Mouse (Mus musculus) cortical plate, adult 2 months (tissue): Measurements from ENCODE around the gene Dtx4. TPM values are rescaled to one million over a fixed set of nuclear protein-coding genes. Genes with fewer than 3 reads are reported as not detected.

Experiments
- H3K27ac ChIP-seq: fragments of 200-500 bp; 2 replicates; pipeline ENCODE4 v1.5.1; 2012; ENCODE audit warnings: low read length, control low read depth, inconsistent platforms; ENCODE audit not compliant: insufficient read depth
- H3K4me1 ChIP-seq: fragments of 200-500 bp; 2 replicates; pipeline ENCODE4 v1.6.1; 2011; ENCODE audit warnings: low read length; ENCODE audit not compliant: control insufficient read depth, insufficient read depth
- H3K4me3 ChIP-seq: fragments of 200-500 bp; 2 replicates; pipeline ENCODE4 v1.5.1; 2011; ENCODE audit warnings: mild to moderate bottlenecking, low read length, control low read depth; ENCODE audit not compliant: insufficient read depth
- CTCF ChIP-seq: fragments of 200-500 bp; IDR thresholded peaks from 2 replicates; pipeline ENCODE4 v1.5.1; 2011; ENCODE audit warnings: mild to moderate bottlenecking, control low read depth, low read length; ENCODE audit not compliant: insufficient read depth; ENCODE audit errors: extremely low read depth
- POLR2A ChIP-seq: fragments of 200-500 bp; IDR thresholded peaks from 2 replicates; pipeline ENCODE4 v1.6.1; 2011; ENCODE audit warnings: mild to moderate bottlenecking, low read length, control low read depth; ENCODE audit not compliant: insufficient read depth; ENCODE audit errors: extremely low read depth
- polyA plus RNA-seq: library from polyadenylated mRNA; depleted of rRNA; stranded (reverse); fragments of >200 nt; gene quantifications from 2 replicates; pipeline ENCODE4 v1.2.3, GENCODE M21; 2012; rRNA removed

The Dtx4 gene
- polyA plus RNA-seq, 1 experiment = 20.8 TPM

- Histone ChIP-seq H3K27ac (0 out of 2 replicates have a peak overlapping the region, but pooled peaks have one; percentile 54), H3K4me3 (no peak overlapping the region), H3K4me1 (no peaks in the 10 kb centered on the region)
- TF ChIP-seq POLR2A = no peak
- no peak for TF ChIP-seq CTCF
These were observed 65.3 kb downstream of the Dtx4 start for GRCm38 (mm10) chr19:12435750-12436524.

DNA sequence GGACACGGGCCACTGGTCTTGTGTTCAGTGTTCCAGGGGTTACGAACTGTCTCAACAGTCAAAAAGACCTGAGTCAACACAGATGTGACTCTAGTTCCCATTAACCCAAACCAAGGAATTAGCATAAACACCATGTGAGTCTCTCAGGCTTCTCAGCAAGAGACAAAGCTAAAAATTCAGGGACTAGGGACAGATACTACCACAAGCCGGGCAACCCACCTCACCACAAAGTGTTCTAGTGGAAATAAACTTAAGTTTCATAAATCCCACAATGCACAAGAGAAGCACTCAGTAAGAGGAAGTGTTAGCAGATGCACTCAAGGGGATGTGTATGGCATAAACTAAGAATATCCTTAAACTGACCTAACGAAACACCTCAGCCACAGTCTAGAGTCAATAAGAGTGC is 66.2 kb downstream of the Dtx4 start:
- TF ChIP-seq POLR2A (no peak), CTCF (no peak)
- Histone ChIP-seq H3K27ac (peak overlapping the region; percentile 77; the same call in 1 of the 2 replicates), H3K4me3 (no peak overlapping the region), H3K4me1 (no peaks in the 10 kb centered on the region)

DNA sequence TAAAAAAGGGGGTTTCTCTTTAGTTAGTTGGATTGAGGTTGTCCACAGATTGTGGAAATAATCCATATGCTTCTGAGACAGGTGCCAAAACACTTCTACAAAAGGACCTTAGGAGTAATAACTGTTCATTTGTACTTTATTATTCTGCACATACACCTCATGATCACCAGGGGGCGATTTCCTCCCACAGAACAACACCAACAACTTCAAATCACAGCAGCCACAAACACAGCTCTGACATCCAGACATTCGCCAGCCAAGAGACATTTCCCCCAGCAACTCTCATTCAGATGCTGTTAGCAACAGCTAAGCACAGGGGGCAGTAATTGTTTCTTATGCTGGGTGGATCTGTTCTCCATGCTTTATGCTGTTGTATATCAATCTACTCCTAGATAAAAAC is 68.2 kb downstream of the Dtx4 start:
- Histone ChIP-seq H3K4me1 (no peaks in the 10 kb centered on the region), H3K4me3 (no peak overlapping the region), H3K27ac (no peak overlapping the region)
- peak; percentile 32; the same call in 1 of the 2 replicates for TF ChIP-seq CTCF
- no peak for TF ChIP-seq POLR2A

GRCm38 (mm10) chr19:12427605-12428004 is 73.6 kb downstream of the Dtx4 start, which contains the start of gene Pfpl:
Pfpl (plus strand) TSS chr19:12427905.
- H3K4me1 ChIP-seq = no peaks in the 10 kb centered on the region
- TF ChIP-seq CTCF = no peak
- no peak for TF ChIP-seq POLR2A
- no peak within 1 kb of the TSS for H3K27ac ChIP-seq
- H3K4me3 ChIP-seq = no peak within 1 kb of the TSS

- TF ChIP-seq POLR2A (no peak), CTCF (no peak)
- no peak overlapping the region for H3K27ac ChIP-seq
- no peak overlapping the region for H3K4me3 ChIP-seq
- H3K4me1 ChIP-seq = no peaks in the 10 kb centered on the region
These were observed 74.2 kb downstream of the Dtx4 start for GRCm38 (mm10) chr19:12427101-12427500.

- Histone ChIP-seq H3K27ac (no peak overlapping the region), H3K4me1 (no peaks in the 10 kb centered on the region), H3K4me3 (no peak overlapping the region)
- TF ChIP-seq POLR2A = no peak
These were observed 79.6 kb downstream of the Dtx4 start for GRCm38 (mm10) chr19:12421680-12422079.

DNA sequence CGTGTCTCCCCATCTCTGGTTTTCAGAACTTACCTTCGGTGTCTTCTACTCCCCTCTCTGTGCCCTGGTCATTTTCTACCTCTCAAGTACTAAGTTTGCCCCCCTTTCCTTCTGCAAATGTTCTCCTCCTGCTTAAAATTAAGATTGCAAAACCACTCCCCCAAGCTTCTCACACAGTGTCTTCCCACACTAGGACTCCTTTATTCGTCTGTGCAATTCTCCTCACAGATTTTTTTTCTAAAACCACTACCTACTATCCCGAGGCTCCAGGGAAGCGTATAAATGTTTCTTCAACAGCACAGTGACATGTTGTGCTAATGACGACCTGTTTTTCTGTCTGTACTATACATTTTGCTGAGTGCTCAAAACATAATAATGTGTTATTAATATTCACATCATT is 80.7 kb downstream of the Dtx4 start:
- no peak overlapping the region for H3K4me3 ChIP-seq
- H3K4me1 ChIP-seq = no peaks in the 10 kb centered on the region; the same call in 1 of the 2 replicates
- TF ChIP-seq CTCF (no peak), POLR2A (no peak)
- no peak overlapping the region for H3K27ac ChIP-seq

DNA sequence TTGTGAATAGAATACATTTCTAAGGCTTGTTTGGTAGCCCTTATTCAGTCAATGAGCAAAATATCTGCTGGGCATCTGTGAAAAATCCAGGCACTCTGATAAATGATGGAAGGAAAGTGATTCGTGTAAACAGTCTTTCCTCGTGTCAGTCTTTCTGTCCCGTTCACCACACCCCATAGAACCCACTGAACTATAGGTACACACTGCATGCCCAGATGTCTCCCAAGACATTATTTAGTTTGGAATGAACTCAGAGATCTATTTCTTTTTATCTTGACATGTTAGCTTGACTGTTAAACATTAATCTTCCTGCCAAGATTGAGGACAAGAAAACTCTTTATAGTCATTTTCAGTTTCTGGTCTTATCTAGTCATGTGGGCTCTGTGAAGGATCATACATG is 82.9 kb downstream of the Dtx4 start:
- H3K27ac ChIP-seq = no peak overlapping the region

GRCm38 (mm10) chr19:12417361-12417760 is 83.9 kb downstream of the Dtx4 start, which contains the start of gene Olfr1441:
Olfr1441 (plus strand) TSS chr19:12417433.
- TF ChIP-seq POLR2A = no peak
- TF ChIP-seq CTCF = no peak
- Histone ChIP-seq H3K4me1 (no peaks in the 10 kb centered on the region; the same call in 1 of the 2 replicates), H3K4me3 (no peak within 1 kb of the TSS), H3K27ac (no peak within 1 kb of the TSS)

More for the DNA sequence above, 82.9 kb downstream of the Dtx4 start:
- no peak overlapping the region for H3K4me3 ChIP-seq
- TF ChIP-seq POLR2A (no peak), CTCF (no peak)
- no peaks in the 10 kb centered on the region; the same call in 1 of the 2 replicates for H3K4me1 ChIP-seq

Other genes starting within 250 kb of the Dtx4 start
- 0.08 and 0.09 TPM in 2 replicates for gene Olfr235, start 240.4 kb downstream of the Dtx4 start, polyA plus RNA-seq
- gene Olfr1434, start 221.6 kb downstream of the Dtx4 start, polyA plus RNA-seq = not detected in 2 replicates
- not detected in 2 replicates for gene Olfr1436, start 202.3 kb downstream of the Dtx4 start, polyA plus RNA-seq
- gene Olfr1437, start 176.4 kb downstream of the Dtx4 start, polyA plus RNA-seq = 0.06 TPM in 1 of 2 replicates, not detected in the other
- 0.02 TPM in 1 of 2 replicates, not detected in the other for gene Olfr1438-ps1, start 165.5 kb downstream of the Dtx4 start, polyA plus RNA-seq
- not detected in 2 replicates for gene Olfr1440, start 114.2 kb downstream of the Dtx4 start, polyA plus RNA-seq
- gene Olfr1441, start 84.0 kb downstream of the Dtx4 start, polyA plus RNA-seq = not detected in 2 replicates
- 0.02 TPM in 1 of 2 replicates, not detected in the other for gene Pfpl, start 73.5 kb downstream of the Dtx4 start, polyA plus RNA-seq
- 11.9 and 13.0 TPM in 2 replicates for gene Mpeg1, start 40.7 kb downstream of the Dtx4 start, polyA plus RNA-seq
- gene Fam111a, start 44.3 kb upstream of the Dtx4 start, polyA plus RNA-seq = 1.2 and 1.4 TPM in 2 replicates
- 0.10 and 0.26 TPM in 2 replicates for gene Gm4952, start 98.5 kb upstream of the Dtx4 start, polyA plus RNA-seq
- not detected in 2 replicates for gene Glyat, start 131.9 kb upstream of the Dtx4 start, polyA plus RNA-seq
- not detected in 2 replicates for gene Olfr1442, start 169.0 kb upstream of the Dtx4 start, polyA plus RNA-seq
- gene Olfr1443, start 176.7 kb upstream of the Dtx4 start, polyA plus RNA-seq = not detected in 2 replicates
- not detected in 2 replicates for gene Keg1, start 194.3 kb upstream of the Dtx4 start, polyA plus RNA-seq